Mouse (Mus musculus): ENCODE results near the gene Wnk1. TPM values are rescaled to one million over a fixed set of nuclear protein-coding genes. Genes with fewer than 3 reads are reported as not detected.

The Wnk1 gene
- polyA plus RNA-seq (2012; fragmentation: generic; extraction: Trizol) = 10 to 100 TPM in 1 of 2 experiments, 1 to 10 TPM in 1; 6.0 to 61.8 TPM

GRCm38 (mm10) chr6:120038366-120039255, at the start of gene Wnk1:
Gene Wnk1, minus strand, starts transcription at chr6:120038672.

GRCm38 (mm10) chr6:119902204-119903080, 136.0 kb downstream of the Wnk1 start, which contains the start of gene Rad52:
Gene Rad52, plus strand, starts transcription at chr6:119902698.

Other genes starting within 250 kb of the Wnk1 start
- 1 to 10 TPM; 1.1 to 8.6 TPM for gene Erc1, start 190.5 kb downstream of the Wnk1 start, polyA plus RNA-seq (2012; fragmentation: generic; extraction: Trizol)
- gene Rad52, start 136.0 kb downstream of the Wnk1 start, polyA plus RNA-seq (2012; fragmentation: generic; extraction: Trizol) = 10 to 100 TPM in 1 of 2 experiments, 1 to 10 TPM in 1; 3.4 to 14.0 TPM
- under 1 TPM; 0.16 to 0.22 TPM for gene Ninj2, start 54.7 kb upstream of the Wnk1 start, polyA plus RNA-seq (2012; fragmentation: generic; extraction: Trizol)

All from C3H10T1/2 (cell line).